Mouse (Mus musculus) hindlimb bud, embryonic 11.5 days (tissue): ENCODE measurements at regions not wholly inside any gene's neighbourhood (a gene's known extent, or its start where the extent isn't known, plus 50 kb on each side); places are given as distances from the start of the nearest gene placed in this dataset.
A peak's percentile ranks its signal among the peaks of the same experiment; 100 is the strongest.

ENCODE experiments used
- DNase-seq: peaks from one replicate; pipeline ENCODE4 v3.0.0-alpha.2; 2012; ENCODE audit warnings: low read depth, low spot score; ENCODE audit errors: extremely low spot score

GRCm38 (mm10) chr2:169244572-169244971 is 289.2 kb upstream of the Zfp64 start:
- DNase-seq: no peak

DNA sequence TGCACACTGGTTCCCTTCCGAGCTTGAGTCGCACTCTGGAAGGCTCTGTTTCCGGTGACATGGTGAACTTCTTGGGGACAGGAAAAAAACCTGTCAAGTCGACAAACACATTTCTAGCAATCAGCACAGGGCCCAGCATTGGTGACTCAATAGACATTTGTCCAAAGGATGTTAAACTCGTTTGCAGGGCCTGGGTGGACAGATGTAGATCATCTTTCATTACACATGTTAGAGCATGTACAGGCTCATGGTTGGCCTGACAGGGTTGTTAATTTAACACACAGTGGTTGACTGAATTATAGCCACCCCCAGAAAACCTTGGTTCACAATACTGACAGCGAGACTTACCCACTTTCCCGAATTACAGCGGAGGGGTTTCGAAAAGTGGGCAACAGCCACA is 288.6 kb upstream of the Zfp64 start:
- DNase-seq: no peak

- no peak for DNase-seq
These were observed 282.5 kb upstream of the Zfp64 start for GRCm38 (mm10) chr2:169237856-169238255.

DNA sequence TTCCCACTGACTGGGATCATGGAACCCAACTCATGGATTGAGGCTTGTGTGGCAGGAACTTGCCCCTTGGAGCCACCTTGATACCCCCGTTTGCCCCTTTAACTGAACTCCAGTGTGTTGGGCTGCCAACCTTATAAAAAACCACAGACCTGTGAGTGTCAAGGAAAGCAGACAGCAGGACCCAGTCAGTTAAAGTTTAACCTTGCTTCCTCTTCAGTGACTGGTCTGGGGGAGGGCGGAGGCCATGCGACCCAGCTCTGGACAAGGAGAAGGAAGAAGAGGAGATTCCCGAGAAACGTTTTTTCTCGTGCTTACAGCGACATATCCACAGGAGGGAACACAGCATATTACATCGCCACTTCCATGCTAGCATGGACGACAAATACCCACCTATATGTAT is 281.9 kb upstream of the Zfp64 start:
- no peak for DNase-seq

- no peak for DNase-seq
These were observed 279.1 kb upstream of the Zfp64 start for GRCm38 (mm10) chr2:169234368-169235070.

GRCm38 (mm10) chr2:169233151-169234123 is 278.1 kb upstream of the Zfp64 start:
- no peak for DNase-seq

- no peak for DNase-seq
These were observed 266.9 kb upstream of the Zfp64 start for GRCm38 (mm10) chr2:169222264-169222663.

GRCm38 (mm10) chr2:169221141-169221540 is 265.8 kb upstream of the Zfp64 start:
- DNase-seq: no peak

- no peak for DNase-seq
These were observed 260.2 kb upstream of the Zfp64 start for GRCm38 (mm10) chr2:169215546-169216043.

DNA sequence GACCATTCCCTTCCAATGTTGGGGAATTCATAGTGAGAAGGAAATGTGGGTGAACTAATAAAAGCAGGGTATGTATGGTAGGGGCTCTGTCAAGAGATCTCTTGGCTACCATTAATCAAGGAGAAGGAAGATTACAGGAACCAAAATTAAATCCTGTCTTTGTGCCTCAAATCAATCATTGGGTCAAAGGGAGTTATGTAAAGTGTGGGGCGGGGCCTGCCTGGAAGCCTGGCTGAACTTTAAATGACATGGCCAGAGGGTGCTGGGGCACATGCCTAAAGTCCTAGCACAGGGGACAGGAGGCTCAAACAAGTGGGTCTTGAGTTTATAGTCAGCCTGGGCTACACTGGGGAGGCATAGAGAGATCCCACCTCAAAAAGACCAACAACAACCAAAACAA is 259.0 kb upstream of the Zfp64 start:
- no peak for DNase-seq

DNA sequence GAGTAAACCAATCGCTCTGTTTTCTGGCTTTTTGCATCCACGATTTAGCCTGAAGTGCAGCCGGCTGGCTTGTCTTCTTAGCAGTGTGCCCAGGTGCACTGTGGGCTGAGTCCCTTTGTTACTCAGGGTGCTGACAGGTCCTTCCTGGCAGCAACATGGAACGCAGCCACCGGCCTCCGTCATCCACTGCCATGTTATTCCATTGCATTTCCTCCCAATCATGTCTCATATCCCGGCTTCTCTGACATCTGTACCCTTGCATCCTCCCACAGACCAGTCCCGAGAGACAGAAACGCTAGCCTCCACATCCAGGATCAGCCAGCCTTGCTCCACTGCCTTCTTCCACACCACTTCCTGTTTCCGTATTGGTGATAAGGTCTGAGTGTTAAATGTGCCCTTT is 257.9 kb upstream of the Zfp64 start:
- DNase-seq: no peak

DNA sequence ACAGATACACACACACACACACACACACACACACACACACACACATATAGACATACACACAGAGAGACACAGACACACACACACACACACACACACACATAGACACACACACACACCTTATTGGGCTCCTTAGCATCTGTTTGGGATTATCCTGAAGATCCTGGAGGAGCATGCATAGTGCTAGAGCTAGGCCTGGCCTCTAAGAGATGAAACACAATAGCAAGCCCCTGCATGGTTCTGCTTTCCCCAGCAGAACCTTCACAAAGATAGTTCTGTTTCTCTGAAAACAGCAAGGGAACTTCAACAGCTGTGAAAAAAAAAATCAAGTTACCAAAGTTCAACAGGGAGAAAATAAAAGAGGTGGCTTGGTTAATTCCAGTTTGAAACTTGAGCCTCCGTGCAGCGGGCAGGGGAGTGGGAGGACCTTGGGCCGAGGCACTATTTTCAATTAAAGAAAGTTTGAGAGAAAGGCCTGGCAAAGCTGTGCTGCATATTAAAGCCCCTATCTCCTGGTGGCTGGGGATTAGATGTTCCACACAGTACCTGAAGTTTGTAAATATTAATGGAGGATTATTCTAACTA is 257.4 kb upstream of the Zfp64 start:
- peak; percentile 24 for DNase-seq

DNA sequence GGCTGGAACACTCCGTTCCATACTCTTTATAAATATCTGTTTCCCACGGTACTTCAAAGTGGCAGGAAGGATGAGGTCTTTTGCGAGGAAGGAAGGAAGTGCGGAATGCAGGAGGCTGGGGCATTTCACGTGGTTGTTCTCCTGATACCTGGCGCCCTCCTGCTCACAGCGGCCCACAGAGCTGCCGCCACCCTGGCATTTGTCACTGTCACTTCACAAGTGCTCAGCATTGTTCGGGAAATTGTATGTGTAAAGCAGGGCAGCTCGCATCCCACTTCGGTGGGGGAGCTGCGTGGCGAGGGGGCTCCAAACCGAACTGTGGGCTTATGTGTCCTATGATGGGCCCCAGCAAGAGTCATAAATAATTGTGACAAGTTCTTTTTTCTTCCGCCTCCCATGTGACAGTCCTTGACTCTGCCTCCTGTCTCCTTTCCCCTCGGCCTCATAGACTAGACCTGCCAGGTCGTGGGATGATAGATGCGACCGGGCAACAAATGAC is 248.9 kb upstream of the Zfp64 start:
- DNase-seq: no peak

DNA sequence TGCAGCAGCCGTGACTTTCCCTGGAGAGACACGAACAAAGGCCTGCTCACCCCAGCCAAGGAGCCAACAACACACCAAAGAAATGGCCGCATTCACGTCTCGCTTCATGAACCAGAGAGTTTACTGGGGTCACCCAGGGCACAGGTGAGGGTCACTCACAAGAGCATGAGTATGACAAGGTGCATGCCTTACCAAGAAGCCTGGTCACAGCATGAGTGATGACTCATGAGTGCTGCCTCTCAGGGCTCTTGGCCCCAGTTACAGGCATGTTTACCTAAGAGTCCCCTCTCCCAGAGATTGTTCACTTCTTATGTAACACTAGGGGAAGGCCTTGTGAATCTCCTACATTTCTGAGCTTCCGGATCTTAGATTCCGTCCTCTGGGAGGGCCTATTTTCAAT is 236.6 kb upstream of the Zfp64 start:
- DNase-seq: no peak

DNA sequence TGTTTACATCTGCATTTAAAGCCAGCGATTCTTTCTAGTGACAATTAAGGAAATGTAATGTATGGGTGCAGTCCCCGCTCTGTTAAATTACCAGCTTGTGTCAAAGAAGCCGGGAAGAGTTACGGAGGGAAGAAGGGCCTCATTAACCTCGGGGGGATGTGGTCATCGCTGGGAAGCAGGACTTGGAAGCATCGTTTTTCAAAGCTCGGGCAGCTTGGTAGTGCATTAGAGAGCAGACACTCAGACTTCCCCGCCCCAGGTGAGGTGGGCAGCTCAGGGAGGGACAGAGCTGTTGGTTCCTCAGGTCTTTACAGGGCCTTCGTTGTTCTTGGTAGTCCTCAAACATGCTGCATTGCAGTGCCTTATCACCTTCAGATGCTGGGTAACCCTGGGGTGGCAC is 236.1 kb upstream of the Zfp64 start:
- DNase-seq: no peak

DNA sequence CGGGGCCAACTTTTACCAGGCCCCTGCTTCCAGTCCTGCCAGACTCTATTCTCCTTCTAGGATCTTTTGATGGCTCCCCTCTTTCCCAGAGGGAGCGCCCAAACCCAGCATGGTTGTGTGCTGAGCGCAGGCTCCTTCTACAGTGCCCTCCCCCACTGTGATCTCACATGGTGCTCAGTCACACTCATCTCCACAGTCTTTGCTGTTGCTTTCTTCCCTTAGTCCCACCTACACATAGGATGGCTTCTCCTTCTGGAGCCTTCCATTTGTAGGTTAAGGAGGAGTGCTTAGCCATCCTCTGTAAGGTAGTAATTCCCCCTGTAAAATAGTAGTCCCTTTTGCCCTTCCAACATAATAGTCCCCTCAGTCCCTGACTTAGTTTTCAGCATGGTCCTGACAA is 222.2 kb upstream of the Zfp64 start:
- no peak for DNase-seq

DNA sequence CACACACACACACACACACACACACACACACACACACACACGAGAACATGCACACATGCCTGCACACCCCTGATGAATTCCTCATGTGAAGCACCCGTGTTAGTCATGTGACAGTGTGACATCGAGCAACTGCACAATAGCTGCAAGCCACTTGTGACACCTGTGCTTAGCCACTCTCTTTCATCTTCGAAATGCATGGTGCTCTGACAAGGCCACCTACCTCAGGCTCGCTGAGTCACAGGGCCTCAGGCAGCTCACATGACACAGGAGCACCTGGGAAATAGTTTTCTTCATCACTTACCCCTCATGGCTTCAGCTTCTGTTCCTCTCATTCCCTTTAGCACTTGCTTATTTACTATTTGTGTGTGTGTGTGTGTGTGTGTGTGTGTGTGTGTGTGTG is 213.4 kb upstream of the Zfp64 start:
- DNase-seq: no peak

GRCm38 (mm10) chr2:169168376-169168775 is 213.0 kb upstream of the Zfp64 start:
- DNase-seq: no peak

GRCm38 (mm10) chr2:169161651-169162050 is 206.3 kb upstream of the Zfp64 start:
- no peak for DNase-seq

DNA sequence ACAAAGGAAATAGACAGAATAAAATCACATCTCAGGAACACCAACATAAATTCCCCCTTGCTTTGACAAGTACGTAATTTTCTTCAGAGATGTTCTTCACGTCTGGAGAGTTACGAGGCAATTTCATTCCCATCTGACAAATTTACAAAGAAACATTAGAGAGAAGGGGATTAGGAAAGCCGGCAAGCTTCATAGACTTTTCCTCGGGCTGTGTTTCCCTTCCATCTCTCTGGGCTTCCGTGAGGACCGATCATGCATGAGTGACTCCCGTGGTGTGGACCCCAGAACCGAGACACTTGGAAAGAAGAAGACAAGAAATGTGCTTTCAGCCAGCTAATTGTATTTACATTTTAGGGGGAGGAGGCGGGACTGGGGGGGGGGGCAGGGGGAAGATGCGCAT is 203.4 kb upstream of the Zfp64 start:
- DNase-seq: no peak

DNA sequence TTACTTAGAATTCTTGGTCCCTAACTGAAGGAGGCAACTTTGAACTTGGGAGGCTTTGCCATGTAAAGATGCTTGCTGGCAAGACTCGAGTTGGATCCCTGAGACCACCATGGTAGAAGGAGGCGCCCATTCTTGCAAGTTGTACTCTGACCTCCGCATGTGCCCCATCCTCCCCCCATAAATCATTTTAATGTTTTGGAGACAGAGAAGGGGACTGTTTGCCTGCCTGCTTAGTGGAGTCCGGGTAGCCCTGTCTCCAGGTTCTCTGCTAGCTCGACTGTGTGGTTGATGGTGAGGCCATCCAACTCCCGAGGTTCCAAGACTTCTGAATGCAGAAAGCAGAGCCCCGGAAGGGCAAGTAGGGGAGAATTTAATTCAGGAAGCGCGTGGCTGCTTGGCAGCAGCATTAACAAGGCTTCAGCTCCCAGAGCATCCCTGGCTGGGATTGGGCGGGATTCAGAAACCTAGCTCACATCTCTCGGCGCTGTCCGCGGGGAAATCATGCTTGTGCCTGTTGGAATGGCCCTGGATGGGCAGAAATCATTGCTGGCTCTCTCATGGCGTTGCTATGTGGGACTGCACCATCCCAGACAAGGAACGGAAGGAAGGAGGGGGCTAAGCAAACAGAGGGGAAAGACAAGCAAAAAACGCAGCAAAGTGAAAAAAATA is 202.8 kb upstream of the Zfp64 start:
- DNase-seq: no peak
